Mouse (Mus musculus): Measurements from ENCODE around the gene Atp6v0a4.
A peak's percentile ranks its signal among the peaks of the same experiment; 100 is the strongest.

Atp6v0a4 gene

DNA sequence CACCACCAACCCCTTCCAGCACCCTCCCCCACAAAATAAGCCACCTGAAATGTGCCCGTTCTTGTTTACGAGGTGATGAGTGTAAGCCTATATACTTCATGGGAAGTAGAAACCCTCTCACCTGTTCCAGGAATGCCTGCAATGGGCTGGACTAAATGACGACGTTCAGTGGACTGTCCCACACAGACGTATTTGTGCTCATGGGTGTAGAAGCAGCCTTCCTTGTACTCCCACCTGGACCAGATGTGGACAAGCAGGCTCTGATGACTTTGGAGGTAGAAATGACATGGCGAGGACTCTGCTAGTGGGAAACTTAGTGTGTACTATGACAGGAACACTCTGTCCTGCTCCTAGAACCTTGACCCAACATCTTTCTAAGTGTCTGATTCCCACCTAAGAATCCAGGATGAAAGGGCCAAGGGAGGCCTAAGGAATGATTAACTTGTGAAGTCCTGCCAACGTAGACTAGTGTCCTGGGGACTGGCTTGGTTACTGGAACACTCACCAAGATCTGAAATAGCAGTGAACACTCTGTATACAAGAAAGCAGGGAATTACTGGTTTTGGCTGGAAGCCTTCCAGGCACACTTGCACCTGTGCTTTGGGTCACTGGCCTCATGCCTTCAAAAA lies at the start of gene Atp6v0a4:
TSS of gene Atp6v0a4 (minus strand) at position 380 of the 629 bp plus-strand sequence.
- DNase-seq, result no peak

DNA sequence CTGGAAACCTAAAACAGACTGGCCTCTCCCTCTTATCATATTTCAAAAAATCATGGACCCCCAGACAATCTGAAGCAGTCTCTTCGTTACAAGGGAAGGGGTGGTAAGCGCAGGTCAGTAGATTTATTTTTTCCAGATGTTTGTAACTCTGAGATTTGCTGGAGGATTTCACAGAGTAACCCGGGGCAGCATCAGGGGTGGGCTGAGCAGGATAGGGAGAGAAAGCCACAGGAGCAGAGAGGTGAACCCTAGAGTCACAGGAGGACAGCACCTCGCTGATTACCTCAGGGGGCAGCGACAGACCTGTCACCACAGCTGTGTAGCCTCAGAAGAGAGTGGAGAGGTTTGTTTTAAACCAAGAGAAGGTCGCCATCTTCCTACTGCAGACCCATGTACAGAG lies 41.0 kb upstream of the Atp6v0a4 start:
- no peak for DNase-seq

DNA sequence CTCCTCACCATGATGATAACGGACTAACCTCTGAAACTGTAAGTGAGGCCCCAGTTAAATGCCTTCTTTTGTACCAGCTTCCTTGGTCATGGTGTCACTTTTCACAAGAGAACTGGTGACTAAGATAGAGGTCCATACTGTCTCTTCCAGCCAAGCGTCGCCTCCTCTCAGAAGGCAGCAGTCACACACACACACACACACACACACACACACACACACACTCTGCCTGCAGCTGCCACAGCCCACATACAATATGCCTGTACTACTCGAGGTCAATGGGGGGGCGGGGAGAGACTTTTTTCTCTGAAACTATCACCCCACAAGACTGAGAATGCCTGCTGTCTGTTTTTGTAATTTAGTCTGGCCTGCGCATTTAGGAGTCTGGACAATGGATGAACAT lies 40.3 kb upstream of the Atp6v0a4 start:
- DNase-seq, result no peak

DNA sequence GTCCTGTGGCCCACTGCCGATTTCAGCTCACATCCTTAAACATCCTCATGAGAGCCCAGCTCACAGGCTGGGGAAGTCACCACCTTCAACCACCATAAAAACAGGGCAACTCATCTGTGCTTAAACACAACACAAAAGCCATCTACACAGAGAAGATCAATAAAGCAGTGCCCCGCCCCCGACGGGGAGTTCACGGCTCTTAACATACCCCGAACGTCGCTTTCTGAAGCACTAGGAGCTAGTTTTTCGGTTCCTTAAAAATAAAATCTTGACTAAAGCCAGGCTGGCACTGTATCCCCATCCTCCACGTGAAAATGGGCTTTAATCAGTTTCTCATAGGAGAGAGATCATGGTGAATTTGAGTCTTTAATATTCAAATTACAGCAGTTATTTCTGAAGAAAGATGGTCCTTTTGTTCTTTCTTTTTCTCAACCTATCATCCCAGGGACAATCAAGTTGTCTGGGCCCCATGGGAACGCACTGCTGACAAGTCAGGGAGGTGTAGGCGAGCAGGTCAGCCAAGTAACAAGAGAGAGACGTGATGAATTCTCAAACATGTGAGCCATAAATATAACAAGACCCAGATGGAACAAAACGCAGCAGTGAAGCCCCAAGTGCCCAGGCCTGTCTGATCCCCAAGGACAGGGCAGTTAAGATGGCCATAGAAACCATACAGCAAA lies 38.6 kb upstream of the Atp6v0a4 start:
- DNase-seq, result no peak

DNA sequence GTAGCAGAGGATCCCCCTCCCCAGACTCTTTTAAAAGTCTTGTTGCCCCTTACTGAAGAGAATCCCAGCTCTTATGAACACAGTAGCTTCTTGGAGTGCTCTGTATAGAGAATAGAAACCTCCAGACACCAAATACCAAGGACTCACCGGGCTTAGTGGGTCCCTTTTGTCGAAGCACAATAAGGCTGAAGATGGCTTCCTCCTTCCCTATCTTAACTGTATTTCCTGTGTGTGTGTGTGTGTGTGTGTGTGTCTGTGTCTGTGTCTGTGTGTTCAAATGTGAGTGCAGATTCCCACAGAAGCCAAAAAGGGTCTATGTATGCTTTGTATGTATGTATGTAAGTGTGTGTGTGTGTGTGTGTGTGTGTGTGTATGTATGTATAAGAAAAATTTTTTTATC lies 36.2 kb upstream of the Atp6v0a4 start:
- DNase-seq, result no peak

DNA sequence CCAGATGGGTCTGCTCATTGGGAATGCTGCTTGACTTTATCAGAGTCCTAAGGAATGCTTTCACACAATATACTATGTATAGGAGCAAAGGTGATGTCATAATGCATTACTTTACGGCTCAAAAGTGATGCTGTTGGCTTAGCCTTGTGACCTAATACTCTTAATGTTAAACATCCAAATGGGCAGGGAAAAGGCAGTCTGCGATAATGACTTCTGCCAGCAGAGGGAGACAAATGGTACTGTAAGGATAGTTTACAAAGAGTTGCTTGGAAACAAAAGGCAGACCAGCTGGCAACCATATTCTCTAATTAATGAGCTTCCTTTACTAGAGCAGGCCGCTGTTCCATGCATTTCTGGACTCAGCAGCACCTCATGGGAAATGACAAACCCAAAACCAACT lies 35.7 kb upstream of the Atp6v0a4 start:
- DNase-seq, result peak; percentile 93 to 96

DNA sequence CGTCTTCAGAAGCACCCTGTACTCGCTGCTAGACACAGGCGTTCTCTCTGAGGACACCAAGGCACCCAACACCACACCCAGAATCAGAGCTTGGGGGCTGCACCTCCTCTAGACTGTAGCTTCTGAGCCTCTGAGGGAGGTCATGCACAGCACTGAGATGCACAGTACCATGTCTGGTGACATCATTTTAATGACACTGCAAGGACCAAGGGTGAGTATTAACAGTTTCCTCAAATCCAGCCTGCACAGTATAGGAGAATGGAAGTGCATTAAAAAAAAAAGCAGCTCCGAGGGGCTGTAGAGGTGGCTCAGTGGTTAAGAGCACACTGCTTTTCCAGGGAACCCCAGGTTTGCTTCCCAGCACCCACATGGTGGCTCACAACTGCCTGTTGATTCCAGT lies 35.2 kb upstream of the Atp6v0a4 start:
- no peak for DNase-seq

DNA sequence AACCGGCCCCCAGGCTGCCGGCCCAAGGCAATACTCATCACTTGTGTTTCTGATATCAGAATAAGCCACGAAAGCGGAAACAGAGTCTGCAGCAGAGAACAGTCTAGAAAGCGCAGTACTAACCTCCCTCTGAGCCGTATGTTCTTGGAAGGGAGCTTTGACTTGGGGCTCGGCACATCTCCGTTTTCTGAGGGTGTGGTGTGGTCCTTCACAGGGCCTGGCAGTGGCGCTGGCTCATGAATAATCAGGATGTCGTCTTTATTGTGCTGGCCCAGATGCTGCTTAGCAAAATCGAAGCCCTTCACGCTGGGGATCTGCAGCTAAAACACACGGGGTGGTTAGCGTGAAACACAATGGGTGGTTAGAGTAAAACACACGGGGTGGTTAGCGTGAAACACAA lies 33.5 kb upstream of the Atp6v0a4 start:
- DNase-seq, result no peak

DNA sequence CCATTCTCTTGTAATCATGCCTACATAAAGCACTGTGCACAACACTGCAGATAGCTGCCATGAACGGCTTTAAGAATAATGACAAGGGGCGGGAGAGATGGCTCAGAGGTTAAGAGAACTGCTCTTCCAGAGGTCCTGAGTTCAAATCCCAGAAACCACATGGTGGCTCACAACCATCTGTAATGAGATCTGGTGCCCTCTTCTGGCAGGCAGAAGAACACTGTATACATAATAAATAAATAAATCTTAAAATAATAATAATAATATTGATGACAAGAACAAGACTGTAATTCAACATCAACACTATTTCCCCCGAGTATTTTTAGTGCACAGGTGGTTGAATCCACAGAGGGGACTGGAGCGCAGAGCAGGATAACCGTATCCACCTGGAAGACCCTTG lies 31.8 kb upstream of the Atp6v0a4 start:
- no peak for DNase-seq

DNA sequence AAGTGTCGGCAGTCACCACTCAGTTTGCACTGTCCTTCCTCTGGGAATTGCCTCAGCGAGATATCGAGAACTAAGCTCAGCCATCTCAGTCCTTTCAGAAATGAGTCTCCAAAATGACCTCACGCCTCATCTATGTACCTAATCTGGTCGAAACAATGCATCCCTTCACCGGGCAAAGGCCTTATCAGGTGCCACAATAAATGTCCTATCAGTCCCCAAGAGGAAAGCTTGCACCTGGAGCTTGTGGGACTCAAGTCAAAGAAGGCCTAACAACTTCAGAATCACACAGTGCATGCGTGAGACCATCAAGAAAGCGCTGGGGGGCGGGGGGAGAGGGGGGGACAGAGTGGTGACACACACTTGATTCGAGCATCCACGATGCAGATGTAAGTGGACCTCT lies 27.9 kb upstream of the Atp6v0a4 start:
- no peak for DNase-seq

DNA sequence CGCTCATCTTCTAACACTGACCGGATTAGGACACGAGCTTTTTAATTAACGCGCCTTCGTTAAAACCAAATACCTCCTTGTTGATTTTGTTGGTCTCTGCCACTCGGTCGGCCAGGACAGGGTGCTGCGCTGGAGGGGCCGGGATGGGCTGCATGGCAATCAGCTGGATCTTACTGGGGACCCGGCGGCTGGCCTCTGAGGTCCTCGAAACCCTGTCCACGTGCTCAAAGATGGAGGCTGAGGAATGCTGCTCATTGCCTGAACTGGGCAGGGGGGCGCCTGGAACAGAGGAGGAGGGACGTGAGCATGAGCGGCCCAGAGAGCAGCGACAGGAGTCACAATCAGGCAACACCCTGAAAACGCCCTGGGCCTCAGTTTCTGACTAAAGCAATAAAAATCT lies 25.1 kb upstream of the Atp6v0a4 start:
- no peak for DNase-seq

DNA sequence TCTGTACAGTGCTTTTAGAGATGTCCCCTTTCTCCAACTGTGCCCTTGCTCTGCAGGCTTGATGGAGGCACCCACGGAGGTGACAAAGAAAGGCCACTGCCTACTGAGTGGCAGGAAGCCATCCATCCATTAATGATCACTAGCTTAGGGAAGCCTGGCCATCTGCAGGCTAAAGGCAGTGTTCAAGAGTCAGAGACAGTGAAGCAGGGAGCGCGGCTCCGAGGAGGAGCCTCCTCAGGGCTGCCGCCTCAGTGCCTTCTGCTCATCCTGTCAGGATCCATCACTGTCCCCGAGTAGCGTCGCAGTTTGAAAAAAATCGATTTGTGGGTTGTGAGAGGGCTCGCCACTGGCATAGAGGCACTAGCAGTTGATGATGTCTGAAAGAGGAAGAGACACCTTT lies 24.2 kb upstream of the Atp6v0a4 start:
- no peak for DNase-seq

DNA sequence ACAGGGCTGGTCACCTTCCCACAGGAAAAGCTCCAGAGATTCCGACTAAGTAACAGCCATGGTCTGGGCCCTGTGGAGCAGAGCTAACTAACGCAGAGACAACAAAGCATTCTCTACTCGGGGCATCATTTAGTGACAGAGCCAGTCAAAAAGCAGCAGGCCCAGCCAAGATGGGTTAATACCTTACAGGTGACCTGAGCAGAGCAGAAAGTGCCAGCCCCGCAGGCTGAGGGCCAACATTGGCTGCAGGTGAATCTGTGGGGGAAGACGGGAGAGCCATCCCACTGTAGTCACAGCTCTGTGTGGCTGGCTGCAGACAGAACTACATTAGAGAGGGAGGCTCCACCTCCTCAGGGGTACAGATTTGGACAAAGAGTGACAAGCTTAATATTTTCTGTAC lies 22.9 kb upstream of the Atp6v0a4 start:
- DNase-seq, result no peak

DNA sequence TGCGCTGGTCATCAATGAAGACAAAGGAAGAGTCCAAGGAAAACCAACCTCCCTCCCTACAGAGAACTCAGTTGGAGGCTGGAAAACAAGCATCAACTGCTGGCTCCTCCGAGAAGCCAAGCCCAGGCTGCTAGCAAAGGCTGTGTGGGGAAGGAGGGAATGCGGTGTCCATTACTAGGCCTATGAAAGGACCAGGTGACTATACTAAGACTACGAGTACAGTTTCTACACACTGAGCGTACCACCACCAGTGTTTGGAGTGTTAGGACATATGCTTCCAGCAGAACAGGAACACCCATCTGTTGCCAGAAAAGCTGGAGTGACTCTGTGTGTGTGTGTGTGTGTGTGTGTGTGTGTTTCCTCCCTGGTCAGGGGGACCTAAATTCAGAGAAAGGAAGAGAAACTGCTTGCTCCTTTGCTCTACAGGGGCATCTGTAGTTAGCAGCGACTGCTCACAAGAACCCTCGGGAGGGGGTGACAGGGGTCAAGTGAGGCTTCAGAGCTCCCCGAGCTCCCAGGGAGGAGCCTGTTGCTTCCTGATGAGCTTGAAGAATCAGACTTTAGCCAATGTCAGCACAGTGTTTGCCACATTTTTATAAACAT lies 21.2 kb upstream of the Atp6v0a4 start:
- DNase-seq, result no peak

DNA sequence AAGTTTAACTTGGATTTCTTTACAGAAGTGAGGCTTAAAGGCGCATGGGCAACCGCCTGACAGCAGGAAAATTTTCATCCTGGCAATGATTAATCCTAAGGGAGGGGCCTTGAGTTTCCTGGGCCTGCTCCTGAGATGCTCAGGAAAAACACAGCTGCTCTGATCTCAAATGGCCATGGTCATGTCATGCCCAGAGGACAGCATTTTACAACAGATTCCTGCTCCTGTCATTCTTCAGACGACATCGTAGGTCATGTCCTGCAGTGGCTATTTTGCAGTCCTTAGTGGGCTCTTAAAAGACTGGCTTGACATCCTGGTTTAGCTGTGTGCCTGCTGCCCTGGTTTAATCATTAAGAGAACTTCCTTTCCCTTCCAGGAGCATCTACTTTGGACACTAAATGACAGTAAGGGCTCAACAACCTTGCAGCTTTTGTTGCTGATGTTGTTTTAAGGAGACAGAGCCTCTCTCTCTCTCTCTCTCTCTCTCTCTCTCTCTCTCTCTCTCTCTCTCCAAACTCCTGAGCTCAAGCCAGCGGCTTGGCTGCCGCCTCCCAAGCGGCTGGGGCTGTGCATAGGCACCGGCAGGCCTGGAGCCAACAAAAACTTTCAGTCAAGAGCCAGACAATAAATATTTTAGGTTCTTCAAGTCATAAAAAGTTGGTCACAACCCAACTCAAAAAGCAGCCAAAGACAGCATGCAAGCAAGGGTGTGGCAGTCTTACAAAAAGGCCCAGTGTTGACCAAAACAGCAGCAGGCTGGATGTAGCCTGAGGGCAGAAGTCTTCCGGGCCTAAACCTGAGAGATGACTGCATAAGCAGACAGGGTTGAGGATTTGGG lies 20.0 kb upstream of the Atp6v0a4 start:
- DNase-seq, result no peak

DNA sequence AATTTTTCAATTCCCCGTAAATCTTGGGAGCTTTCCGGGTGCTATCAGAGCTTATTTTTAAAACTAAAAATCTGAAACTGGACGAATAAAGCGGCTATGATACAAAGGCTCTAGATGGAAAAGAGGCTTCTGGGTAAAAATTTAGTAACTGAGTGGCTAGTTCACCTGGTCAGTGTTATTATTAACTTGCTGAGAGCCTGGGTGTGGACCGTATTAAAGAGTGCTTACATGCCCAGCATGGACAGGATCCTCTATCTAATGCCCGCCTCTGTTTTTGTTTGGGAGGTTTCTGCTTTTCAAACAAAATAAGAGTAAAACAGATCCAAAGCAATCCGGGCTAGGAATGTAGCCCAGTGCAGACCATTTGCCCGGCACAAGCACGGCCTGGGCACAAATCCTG lies 16.0 kb upstream of the Atp6v0a4 start:
- DNase-seq, result no peak

DNA sequence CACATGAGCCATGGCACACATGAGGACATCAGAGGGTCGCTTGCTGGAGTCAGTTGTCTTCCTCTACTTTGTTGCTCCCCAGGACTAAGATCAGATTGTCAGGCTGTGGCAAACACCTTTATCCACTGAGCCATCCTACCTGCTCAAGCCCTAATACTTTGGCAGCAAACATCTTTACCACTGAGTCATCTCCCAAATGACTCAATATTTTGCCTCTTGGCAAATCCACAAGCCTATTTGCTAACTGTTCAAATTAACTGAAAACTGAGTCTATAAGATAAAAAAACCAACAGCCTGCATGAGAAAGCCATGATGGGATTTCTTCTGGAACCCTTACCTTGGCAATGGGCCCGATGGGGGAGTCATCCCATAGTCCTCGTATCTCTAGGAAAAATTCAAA lies 14.7 kb upstream of the Atp6v0a4 start:
- DNase-seq, result no peak

DNA sequence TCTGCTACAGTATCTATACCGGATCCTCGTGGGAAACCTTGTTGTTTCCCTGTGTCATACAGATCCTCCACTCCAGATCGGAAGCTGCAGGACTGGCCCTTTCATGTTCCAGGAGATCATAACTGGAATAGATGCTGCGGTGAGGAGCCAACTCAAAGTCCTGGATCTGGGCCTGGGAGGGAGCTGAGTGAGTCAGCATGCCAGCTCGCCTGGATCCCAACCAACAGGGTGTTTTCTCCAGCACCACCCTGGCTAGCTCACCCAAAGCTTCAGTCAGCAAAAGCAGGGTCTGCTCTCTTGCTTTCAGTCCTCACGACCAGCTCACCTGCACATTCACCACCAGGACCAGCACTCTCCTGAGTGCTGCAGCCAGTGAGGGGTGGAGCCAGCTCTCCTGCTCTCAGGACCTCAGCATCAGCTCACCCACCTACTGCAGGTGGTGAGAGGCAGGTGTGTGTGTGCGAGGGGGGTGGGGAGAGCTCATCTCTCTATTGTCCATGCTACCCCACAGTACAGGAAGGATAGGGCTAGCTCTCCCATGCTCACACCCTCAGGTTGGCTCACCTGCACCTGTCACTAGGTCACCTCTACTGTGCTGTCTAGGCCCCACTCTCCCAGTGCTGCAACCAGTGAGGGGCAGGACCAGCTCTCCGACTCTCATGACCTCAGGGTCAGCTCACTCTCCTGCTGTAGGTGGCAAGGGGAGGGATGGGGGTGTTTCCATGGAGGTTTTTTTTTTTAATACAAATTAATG lies 10.6 kb upstream of the Atp6v0a4 start:
- DNase-seq, result peak; percentile 57 to 70

DNA sequence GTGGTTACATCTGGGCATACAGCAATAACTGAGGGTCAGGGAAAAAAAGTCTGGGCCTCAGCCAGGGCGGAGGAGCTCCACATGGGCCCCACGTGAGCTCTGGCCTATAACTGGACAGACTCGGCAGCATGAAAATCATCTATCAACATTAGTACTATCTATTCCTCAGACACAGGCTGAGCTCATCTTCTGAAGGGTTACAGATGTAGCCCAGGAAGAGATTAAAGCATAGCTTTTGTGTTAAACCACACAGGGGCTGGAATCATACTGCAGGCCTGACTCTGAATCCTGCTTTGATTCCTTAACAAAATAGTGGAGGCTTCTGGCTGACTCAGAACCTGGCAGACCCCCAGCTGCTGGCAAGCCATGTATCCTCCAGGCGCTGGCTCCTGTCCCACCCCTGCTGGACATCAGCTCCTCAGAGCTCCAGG lies 7.4 kb upstream of the Atp6v0a4 start:
- peak; percentile 78 to 79 for DNase-seq

DNA sequence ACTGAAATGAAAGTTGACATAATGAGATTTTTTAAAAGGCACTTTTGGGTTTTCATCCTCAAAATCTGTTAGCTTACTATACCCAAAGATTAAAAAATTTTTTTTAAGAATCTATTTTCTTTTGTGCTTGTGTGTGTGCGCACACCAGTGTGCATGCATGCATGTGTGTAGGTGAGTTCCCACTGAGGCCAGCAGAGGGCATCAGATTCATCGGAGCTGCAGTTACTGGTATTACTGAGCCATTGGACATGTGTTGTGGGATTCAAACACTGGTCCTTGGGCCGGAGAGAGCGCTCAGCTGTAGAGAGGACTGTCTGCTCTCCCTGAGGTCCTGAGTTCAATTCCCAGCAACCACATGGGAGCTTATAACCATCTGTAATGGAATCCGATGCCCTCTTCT lies 5.5 kb upstream of the Atp6v0a4 start:
- DNase-seq, result no peak

DNA sequence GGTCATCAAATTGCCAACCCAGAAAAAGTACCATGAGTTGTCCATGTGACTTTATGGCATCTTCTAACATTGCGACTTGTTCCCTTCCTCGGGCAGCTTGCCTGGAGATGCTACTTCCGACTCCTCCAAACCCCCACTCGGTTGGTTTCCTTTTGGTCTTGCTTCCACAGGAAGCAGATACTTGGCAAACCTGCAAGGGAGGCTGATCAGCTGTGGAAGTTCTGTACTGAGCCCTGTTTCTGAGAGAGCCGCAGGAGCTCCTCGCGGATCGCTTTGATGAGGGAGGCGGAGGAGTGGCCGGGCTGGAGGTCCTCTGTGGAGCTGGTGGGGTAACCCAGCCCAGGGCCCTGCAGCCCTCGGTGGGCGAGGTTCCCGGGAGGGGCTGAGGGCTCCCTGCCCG lies 3.7 kb upstream of the Atp6v0a4 start:
- no peak for DNase-seq

DNA sequence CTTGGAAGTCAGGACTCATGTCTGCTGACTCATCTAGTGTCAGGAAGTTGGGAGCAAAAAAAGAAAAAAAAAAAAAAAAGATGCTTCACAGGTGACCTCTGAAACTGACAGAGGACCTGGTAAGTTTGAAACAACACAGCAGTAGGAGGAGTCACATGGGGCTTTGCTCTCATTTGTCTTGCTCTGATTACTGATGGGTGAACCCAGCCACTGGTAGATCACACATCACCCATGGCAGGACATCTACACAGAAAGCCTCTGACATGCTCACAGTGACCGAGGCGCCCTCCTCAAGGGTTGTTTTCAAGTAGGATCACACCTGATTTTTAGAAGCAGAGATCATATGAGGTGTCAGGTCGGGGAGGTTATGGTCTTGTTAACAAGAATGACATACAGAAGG lies 1.1 kb upstream of the Atp6v0a4 start:
- no peak for DNase-seq

DNA sequence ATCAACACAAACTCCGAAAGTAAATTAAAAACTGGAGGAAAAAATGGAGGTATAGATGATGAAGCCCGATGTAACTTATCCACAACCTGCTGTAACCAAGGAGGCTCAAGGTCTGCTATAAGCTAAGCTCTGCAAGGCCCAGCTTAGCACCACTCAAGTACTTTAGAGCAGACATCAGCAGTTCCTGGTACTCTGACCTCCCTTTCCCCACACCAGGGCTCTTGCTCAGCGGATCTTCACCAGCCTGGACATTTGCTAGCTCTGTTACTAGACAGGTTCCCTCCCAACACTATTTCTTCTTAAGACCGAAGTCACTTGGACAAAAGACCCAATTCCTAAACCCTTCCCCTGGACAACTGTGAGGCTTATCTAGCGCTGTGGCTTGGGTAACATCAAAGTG lies 496 bp upstream of the Atp6v0a4 start:
- no peak for DNase-seq

Measured in cerebellum, postnatal 14 days (tissue).